Mouse (Mus musculus): ENCODE measurements around the gene Gsk3a. TPM values are rescaled to one million over a fixed set of nuclear protein-coding genes. Genes with fewer than 3 reads are reported as not detected.

Gene Gsk3a
- polyA plus RNA-seq, 1 experiment from 2014 or later, result 12.0 TPM

GRCm38 (mm10) chr7:25197384-25198018 lies 40.1 kb downstream of the Gsk3a start:
- Histone ChIP-seq H3K4me3 (no peak overlapping the region), H3K9me3 (replicated peaks) (no peaks in the 10 kb centered on the region), H3K27me3 (ENCODE audit: low read depth, poor library complexity, severe bottlenecking) (no peaks in the 10 kb centered on the region), H3K4me1 (peaks cover 8% of the 10 kb centered on the region; the same call in 1 of the 2 replicates), H3K27ac (no peak overlapping the region), H3K36me3 (peaks cover 10% of the 10 kb centered on the region; the same call in 1 of the 2 replicates)
- no peak for DNase-seq (ENCODE audit: low spot score)
- 76% methylated on average over 10 of the region's 10 CpGs for WGBS

DNA sequence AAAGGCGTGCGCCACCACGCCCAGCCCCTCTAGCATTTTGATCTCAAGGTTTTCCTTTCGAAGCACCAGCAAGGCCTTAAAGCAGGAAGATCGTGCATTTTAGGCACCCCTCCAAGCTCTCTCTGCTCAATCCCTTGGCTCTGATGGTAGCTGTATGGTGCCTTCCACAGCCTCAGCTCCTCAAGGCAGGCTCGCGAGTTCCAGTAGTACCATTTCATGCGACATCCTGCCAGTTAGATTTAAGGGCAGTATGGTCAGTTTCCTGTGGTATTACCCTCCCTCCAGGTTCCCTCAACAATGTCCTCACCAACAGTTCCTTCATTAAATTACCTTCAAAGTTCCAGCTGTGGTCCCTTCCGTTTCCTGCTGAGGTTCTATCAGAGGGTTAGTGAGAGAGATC lies 41.5 kb downstream of the Gsk3a start:
- no peak for DNase-seq (ENCODE audit: low spot score)
- Histone ChIP-seq H3K9me3 (replicated peaks) (no peaks in the 10 kb centered on the region), H3K4me3 (no peak overlapping the region), H3K27ac (no peak overlapping the region), H3K36me3 (no peaks in the 10 kb centered on the region), H3K4me1 (peaks cover 1% of the 10 kb centered on the region; the same call in 1 of the 2 replicates), H3K27me3 (ENCODE audit: low read depth, poor library complexity, severe bottlenecking) (no peaks in the 10 kb centered on the region)
- WGBS, result 85% methylated on average over 9 of the region's 9 CpGs

DNA sequence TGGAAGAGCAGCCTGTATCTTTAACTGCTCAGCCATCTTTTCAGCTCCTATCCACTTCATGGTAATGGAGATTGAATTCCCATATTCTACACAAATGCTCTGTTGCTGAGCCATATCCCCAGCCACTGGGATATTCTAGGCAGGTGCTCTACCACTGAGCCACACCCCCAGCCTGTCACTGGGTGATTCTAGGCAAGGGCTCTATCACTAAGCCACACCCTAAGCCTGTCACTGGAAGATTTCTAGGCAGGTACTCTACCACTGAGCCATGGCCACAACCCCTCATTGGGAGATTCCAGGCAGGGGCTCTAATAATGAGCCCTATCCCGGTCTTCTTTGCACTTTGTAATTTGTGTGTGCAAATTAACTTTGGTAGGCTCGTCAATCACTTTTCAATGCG lies 42.5 kb downstream of the Gsk3a start:
- Histone ChIP-seq H3K4me3 (no peak overlapping the region), H3K4me1 (no peaks in the 10 kb centered on the region), H3K27me3 (ENCODE audit: low read depth, poor library complexity, severe bottlenecking) (no peaks in the 10 kb centered on the region), H3K36me3 (no peaks in the 10 kb centered on the region), H3K27ac (no peak overlapping the region), H3K9me3 (replicated peaks) (no peaks in the 10 kb centered on the region)
- DNase-seq (ENCODE audit: low spot score), result no peak
- WGBS, result 75% methylated on average over 3 of the region's 3 CpGs

- H3K9me3 ChIP-seq (replicated peaks), result no peaks in the 10 kb centered on the region
- no peak for DNase-seq (ENCODE audit: low spot score)
- no peaks in the 10 kb centered on the region for H3K27me3 ChIP-seq (ENCODE audit: low read depth, poor library complexity, severe bottlenecking)
- 81% methylated on average over 8 of the region's 8 CpGs for WGBS
- peaks cover 5% of the 10 kb centered on the region; the same call in 1 of the 2 replicates for H3K4me1 ChIP-seq
- H3K27ac ChIP-seq, result no peak overlapping the region
- H3K4me3 ChIP-seq, result no peak overlapping the region
- H3K36me3 ChIP-seq, result no peaks in the 10 kb centered on the region
Observed at GRCm38 (mm10) chr7:25192110-25192509, 45.5 kb downstream of the Gsk3a start.

DNA sequence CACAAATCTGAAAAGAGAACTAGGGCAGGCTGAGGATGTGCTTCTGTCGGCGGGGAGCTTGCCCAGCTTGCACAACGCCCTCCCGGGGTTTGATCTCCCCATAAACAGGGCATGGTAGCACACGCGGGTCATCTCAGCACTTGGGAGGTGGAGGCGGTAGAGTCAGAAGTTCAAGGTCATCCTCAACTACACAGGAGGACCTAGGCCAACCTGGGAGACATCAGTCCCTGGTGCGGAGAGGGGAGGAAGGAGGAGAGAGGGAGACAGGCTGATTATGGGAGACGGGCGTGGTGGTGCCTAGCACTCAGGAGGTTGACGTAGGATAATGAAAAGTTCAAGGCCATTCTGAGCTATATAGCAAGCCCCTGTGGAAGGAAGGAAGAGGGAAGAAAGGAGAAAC lies 46.8 kb downstream of the Gsk3a start:
- H3K36me3 ChIP-seq, result no peaks in the 10 kb centered on the region
- no peaks in the 10 kb centered on the region for H3K9me3 ChIP-seq (replicated peaks)
- H3K4me3 ChIP-seq, result no peak overlapping the region
- H3K27me3 ChIP-seq (ENCODE audit: low read depth, poor library complexity, severe bottlenecking), result 0 out of 2 replicates have a peak, but pooled peaks cover 2% of the 10 kb centered on the region
- H3K27ac ChIP-seq, result no peak overlapping the region
- 87% methylated on average over 11 of the region's 11 CpGs for WGBS
- H3K4me1 ChIP-seq, result peaks cover 5% of the 10 kb centered on the region; the same call in 1 of the 2 replicates
- no peak for DNase-seq (ENCODE audit: low spot score)

DNA sequence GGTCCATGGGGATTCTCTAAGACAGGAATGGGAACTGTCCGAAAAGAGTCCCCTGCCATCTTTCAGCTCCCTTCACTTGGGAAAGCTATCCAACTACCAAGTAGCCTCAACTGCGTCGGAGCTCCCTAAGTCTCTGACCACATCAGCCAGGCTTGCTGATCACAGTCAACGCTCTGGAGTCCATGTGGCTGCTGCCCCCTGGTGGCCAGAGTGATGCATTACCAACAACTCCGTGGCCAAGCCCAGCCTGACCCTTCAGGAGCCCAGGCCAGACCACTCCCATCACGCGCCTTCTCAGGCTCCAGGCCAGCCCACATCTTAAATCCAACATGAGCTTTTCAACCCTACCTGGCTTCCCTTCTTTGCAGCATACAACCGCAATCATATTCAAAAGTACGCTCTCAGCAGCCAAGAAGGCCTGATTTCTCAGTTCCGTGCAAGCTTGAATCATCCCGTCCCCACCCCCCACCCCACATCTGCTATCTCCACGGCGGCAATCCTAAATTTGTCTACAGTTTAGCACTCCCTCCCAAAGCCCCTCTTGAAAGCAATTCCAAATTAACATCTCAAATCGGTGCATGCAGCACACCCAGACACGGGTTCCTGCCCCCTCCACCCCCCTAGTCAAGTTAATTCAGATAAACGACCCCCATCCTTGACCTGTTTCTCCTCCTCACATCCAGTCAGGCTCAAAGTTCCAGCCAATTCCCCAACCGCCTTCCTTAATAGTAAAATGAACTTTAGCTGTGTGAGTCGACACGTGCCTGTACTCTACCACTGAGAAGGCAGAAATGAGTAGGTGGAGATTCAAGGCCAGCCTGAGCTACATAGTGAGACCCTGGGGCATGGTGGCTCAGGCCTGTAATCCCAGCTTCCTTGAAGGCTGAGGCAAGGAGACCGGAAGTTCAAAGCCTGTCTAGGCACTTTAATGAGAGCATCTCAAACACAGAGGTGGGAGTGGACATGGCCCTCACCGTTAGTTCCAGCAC lies 49.7 kb downstream of the Gsk3a start:
- H3K27me3 ChIP-seq (ENCODE audit: low read depth, poor library complexity, severe bottlenecking), result peaks cover 30% of the 10 kb centered on the region
- DNase-seq (ENCODE audit: low spot score), result peak; percentile 97
- H3K4me1 ChIP-seq, result peaks cover 5% of the 10 kb centered on the region; the same call in 1 of the 2 replicates
- 22% methylated on average over 21 of the region's 21 CpGs for WGBS
- no peak overlapping the region for H3K4me3 ChIP-seq
- no peaks in the 10 kb centered on the region for H3K36me3 ChIP-seq
- H3K27ac ChIP-seq, result no peak overlapping the region
- no peaks in the 10 kb centered on the region for H3K9me3 ChIP-seq (replicated peaks)

DNA sequence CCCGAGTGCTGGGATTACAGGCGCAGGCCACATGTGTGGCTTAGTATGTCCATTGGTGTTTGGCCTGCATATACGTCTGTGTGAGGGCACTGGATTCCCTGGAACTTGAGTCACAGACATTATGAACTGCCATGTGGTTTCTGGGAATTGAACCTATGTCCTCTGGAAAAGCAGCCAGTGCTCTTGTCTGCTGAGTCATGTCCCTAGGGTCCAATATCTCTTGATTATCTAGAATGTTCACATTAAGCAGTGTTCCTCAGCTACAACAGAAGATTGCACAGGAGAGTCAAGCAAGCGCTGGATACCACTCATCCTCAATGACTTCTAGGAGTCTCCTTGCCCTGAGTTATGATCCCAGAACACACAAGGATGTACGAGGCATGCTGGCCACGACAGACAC lies 53.6 kb downstream of the Gsk3a start:
- WGBS, result 86% methylated on average over 6 of the region's 6 CpGs
- Histone ChIP-seq H3K4me3 (no peak overlapping the region), H3K4me1 (peaks cover 32% of the 10 kb centered on the region), H3K9me3 (replicated peaks) (no peaks in the 10 kb centered on the region), H3K36me3 (no peaks in the 10 kb centered on the region), H3K27ac (no peak overlapping the region), H3K27me3 (ENCODE audit: low read depth, poor library complexity, severe bottlenecking) (peaks cover 69% of the 10 kb centered on the region)
- no peak for DNase-seq (ENCODE audit: low spot score)

GRCm38 (mm10) chr7:25181814-25182213 lies 55.8 kb downstream of the Gsk3a start:
- Histone ChIP-seq H3K27me3 (ENCODE audit: low read depth, poor library complexity, severe bottlenecking) (peaks cover 92% of the 10 kb centered on the region), H3K36me3 (no peaks in the 10 kb centered on the region), H3K9me3 (replicated peaks) (no peaks in the 10 kb centered on the region), H3K27ac (no peak overlapping the region), H3K4me1 (peaks cover 36% of the 10 kb centered on the region), H3K4me3 (peak overlapping the region; percentile 24)
- peak; percentile 40 for DNase-seq (ENCODE audit: low spot score)
- 4% methylated on average over 21 of the region's 21 CpGs for WGBS

- H3K4me3 ChIP-seq, result peak overlapping the region; percentile 24
- H3K9me3 ChIP-seq (replicated peaks), result no peaks in the 10 kb centered on the region
- under 1% methylated on average over 15 of the region's 15 CpGs for WGBS
- no peak overlapping the region for H3K27ac ChIP-seq
- H3K4me1 ChIP-seq, result peaks cover 36% of the 10 kb centered on the region
- H3K27me3 ChIP-seq (ENCODE audit: low read depth, poor library complexity, severe bottlenecking), result peaks cover 96% of the 10 kb centered on the region
- DNase-seq (ENCODE audit: low spot score), result peak; percentile 75
- H3K36me3 ChIP-seq, result no peaks in the 10 kb centered on the region
Observed at GRCm38 (mm10) chr7:25181331-25181790, 56.3 kb downstream of the Gsk3a start.

DNA sequence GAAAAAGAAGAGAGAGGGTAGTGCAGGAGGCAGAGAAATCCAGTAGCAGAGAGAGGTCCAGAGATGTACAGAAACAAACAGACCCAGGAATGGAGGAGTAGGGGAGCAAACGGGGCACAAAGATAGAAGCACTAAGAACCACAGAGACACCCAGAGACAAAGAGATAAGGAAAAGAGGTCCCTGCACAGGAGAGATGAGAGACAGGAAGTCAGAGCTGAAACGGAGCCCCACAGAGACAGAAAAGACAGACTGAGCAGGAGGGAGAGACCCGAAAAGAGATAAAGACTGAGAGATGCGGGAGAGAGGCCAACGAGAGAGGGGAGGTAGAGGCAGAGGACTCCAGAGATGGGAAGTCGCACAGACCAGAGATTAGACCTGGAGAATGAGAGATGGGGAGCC lies 57.1 kb downstream of the Gsk3a start:
- no peak for DNase-seq (ENCODE audit: low spot score)
- H3K27ac ChIP-seq, result no peak overlapping the region
- peaks cover 100% of the 10 kb centered on the region for H3K27me3 ChIP-seq (ENCODE audit: low read depth, poor library complexity, severe bottlenecking)
- H3K4me1 ChIP-seq, result peaks cover 36% of the 10 kb centered on the region
- H3K36me3 ChIP-seq, result no peaks in the 10 kb centered on the region
- 6% methylated on average over 6 of the region's 6 CpGs for WGBS
- H3K9me3 ChIP-seq (replicated peaks), result no peaks in the 10 kb centered on the region
- H3K4me3 ChIP-seq, result peak overlapping the region; percentile 71; the same call in 1 of the 2 replicates

GRCm38 (mm10) chr7:25179606-25180161 lies 58.0 kb downstream of the Gsk3a start, which contains the start of gene Pou2f2:
Gene Pou2f2 (minus strand): TSS chr7:25179726.
- WGBS, result under 1% methylated on average over 46 of the region's 56 CpGs
- H3K4me1 ChIP-seq, result peaks cover 36% of the 10 kb centered on the region
- no peaks in the 10 kb centered on the region for H3K36me3 ChIP-seq
- H3K9me3 ChIP-seq (replicated peaks), result no peaks in the 10 kb centered on the region
- H3K27ac ChIP-seq, result peak within 1 kb of the TSS; percentile 72
- peak; percentile 90 for DNase-seq (ENCODE audit: low spot score)
- peaks cover 100% of the 10 kb centered on the region for H3K27me3 ChIP-seq (ENCODE audit: low read depth, poor library complexity, severe bottlenecking)
- H3K4me3 ChIP-seq, result peak within 1 kb of the TSS; percentile 71

DNA sequence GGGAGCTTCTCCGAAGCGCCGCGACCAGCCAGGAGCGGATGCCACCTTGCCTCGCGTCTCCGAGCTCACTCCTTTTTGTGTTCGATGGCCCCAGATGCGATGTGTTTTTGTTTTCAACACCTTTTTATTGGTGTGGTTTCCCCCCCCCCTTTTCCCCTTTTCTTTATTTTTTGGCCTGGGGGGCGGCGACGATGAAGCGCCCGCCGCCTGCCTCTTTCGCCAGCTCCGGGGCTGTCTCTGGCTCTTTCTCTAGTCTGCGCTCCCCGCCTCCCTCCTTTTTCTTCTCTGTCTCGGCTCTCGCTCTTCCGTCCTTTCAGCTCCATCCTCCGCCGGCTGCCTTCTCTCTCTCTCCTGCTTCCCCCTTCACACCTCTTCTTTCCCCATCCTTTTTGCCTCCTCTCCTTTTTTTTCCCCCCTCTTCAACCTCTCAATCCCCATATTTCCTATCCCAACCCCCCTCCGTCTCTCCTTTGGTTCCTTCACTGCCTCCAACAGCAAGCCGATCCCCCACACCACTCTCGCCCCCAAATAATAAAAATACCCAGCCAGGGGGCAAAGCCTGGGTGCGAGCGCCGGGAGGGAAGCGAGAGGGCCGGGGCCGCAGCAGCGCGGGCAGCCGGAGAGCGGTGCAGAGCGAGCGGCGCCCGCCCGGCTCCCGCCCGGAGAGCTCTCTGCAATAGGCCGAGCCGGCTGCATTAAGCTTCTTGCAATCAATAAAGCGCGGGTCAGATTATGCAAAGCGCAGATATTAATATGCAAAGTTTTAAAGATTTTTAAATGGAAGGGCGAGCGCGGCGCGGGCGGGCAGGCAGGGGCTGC lies 58.7 kb downstream of the Gsk3a start:
- H3K9me3 ChIP-seq (replicated peaks), result no peaks in the 10 kb centered on the region
- H3K4me3 ChIP-seq, result peak overlapping the region; percentile 71
- H3K36me3 ChIP-seq, result no peaks in the 10 kb centered on the region
- H3K27ac ChIP-seq, result peak overlapping the region; percentile 72
- peak; percentile 57 for DNase-seq (ENCODE audit: low spot score)
- peaks cover 41% of the 10 kb centered on the region for H3K4me1 ChIP-seq
- WGBS, result under 1% methylated on average over 55 of the region's 56 CpGs
- H3K27me3 ChIP-seq (ENCODE audit: low read depth, poor library complexity, severe bottlenecking), result peaks cover 100% of the 10 kb centered on the region
